Mouse (Mus musculus) layer of hippocampus, postnatal 36 days (tissue): ENCODE data around the gene Akr7a5. TPM values are rescaled to one million over a fixed set of nuclear protein-coding genes. Genes with fewer than 3 reads are reported as not detected.

Experiments used
- DNase-seq, 2 experiments: peaks; one replicate each; pipeline ENCODE4 v3.0.0; 2022
- microRNA-seq, 2 experiments: library from miRNA; unstranded; fragments of <30 nt; microRNA quantifications; one replicate each; pipeline ENCODE4 v1.2.0; 2021
- total RNA-seq, 2 experiments: library from RNA; stranded (reverse); gene quantifications; 2 replicates each; pipeline ENCODE4 v1.2.3; 2021

The Akr7a5 gene
- total RNA-seq, 2 experiments from 2014 or later: 32.1 to 32.3 TPM

GRCm38 (mm10) chr4:139352832-139353231 is 42.3 kb downstream of the Akr7a5 start:
- DNase-seq: no peak

DNA sequence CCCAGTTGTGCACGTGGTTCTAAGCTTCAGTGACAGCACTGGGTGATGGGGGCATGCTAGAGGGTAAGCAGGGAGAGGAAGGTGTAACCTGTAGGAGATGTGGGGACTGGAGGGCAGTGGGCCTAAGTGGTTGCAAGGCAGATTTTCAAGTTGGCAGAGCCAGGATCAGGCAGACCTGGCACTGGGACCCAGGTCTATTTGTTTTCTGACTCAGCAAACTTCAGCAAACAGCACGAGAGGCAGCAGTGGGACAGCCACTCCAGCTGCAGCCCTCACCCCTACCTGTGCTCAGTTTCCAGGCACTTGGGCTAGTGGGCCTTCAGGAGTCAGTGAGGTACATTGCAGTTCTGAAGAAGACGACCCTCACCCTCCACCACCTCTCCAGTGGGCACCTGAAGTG is 46.7 kb downstream of the Akr7a5 start:
- no peak for DNase-seq

DNA sequence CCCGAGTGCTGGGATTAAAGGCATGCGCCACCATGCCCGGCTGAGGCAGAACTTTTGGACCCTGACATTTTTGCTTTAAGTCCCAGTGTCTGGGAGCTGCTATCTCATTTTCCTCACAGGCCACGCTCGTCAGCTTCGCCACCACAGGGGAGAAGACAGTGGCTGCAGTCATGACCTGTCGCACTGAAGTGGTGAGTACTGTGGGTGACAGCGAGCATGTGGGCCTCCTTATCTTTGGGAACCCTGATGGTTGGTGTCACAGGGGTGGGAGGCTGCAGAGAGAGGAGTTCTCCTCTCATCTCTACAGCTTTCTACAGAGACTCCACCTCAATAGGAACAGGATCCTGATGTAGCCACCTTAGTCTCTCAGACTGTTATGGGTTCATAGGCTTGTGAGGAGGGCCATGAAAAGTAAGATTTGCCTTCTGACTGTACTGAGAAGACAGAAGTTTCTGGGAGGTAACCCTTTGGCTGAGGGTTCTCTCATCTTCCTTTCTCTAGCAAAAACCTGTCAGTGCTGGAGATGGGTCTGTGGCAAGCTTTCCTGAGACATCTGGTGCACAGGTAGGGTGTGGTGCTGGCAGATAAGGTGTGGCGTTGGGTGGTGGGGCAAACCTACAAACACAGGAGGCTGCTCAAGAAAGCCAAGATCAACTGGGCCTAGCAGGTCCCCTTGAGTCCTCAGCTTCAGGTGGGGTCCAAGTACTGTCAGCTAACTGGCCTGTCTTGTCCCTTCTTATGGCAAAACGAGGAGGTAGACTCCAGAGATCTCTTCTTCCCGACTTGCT is 50.4 kb downstream of the Akr7a5 start:
- no peak for DNase-seq

DNA sequence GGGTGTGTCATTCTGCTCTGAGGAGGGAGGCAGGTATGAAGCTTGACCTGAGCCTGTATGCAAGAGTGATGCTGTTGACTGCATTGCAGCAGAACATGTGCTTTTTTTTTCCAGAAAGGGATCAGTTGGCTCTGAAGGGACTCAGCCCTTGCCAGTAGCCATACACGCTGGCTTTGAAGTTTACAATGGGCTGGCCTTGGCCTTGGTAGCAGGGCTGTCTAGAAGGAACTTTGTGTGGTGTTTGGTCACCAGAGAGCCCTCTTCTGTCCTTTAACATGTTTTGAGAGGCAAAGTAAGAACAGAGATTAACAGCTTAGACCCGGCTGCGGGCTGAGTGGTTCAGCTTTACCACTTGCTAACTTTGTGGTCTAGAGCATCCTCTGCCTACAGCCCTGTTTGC is 56.8 kb downstream of the Akr7a5 start:
- no peak for DNase-seq

Small RNAs within 50 kb of the gene (microRNA-seq; reads per million reads assigned to microRNA genes)
- gene Gm24245 (0 reads per million in 2 experiments), gene Gm25732 (0.60 to 0.63 reads per million in 2 experiments)

Other genes starting within 250 kb of the Akr7a5 start
- gene Htr6, start 235.2 kb upstream of the Akr7a5 start, total RNA-seq: 1 to 10 TPM; 6.5 to 8.8 TPM
- 10 to 100 TPM; 77.2 to 86.8 TPM for gene Nbl1, start 217.8 kb upstream of the Akr7a5 start, total RNA-seq
- 100 to 1,000 TPM; 198 to 212 TPM for gene Minos1, start 179.6 kb upstream of the Akr7a5 start, total RNA-seq
- gene Capzb, start 117.8 kb upstream of the Akr7a5 start, total RNA-seq: 100 to 1,000 TPM; 417 to 423 TPM
- 10 to 100 TPM; 11.9 to 13.2 TPM for gene Pqlc2, start within 50 bp of the Akr7a5 start, total RNA-seq
- gene Mrto4, start 41.8 kb downstream of the Akr7a5 start, total RNA-seq: 10 to 100 TPM; 48.1 to 48.3 TPM
- 10 to 100 TPM; 87.9 to 89.8 TPM for gene Emc1, start 41.8 kb downstream of the Akr7a5 start, total RNA-seq
- gene Ubr4, start 41.9 kb downstream of the Akr7a5 start, total RNA-seq: 100 to 1,000 TPM; 149 to 168 TPM
- gene Iffo2, start 219.8 kb downstream of the Akr7a5 start, total RNA-seq: 10 to 100 TPM; 15.3 to 18.0 TPM